22 mouse cellular contexts compared by ENCODE assay signal in the genomic region with DNA sequence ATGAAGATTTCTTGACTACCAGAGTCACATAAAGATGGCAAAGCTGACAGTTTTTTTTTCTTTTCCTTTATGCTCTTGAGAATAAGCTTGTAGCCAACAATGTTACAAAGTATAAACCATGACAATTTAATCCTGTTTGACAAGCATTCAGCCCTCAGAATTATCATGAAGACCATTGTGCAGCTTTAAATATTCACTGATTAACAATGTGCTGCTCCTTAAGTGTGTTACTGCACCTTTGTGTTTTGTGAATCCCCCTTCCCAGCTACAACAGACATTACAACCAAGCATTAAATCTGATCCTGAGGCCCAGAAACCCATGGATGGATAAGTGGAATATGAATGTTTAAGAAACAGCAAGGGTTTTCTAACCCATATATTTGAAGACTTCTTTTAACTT.
A peak's percentile ranks its signal among the peaks of the same experiment; 100 is the strongest.
DNase-seq lines count a peak whose midpoint lies in the region; ATAC-seq and TF ChIP-seq lines count a peak whose summit lies in the region.
"Had no signal": no experiment of that assay in that cellular context is flagged by ENCODE, and none has a peak within 500 bp of the region (broad histone marks: within the 10 kb centered on the region; RNA-seq: fewer than 3 reads in every experiment).

No protein-coding gene starts in this region.

- H3K4me2 ChIP-seq in midbrain, embryonic 11.5 days, result no peak overlapping the region
- H3K4me2 ChIP-seq in midbrain, embryonic 16.5 days (ENCODE audit: low read length), result no peak overlapping the region
- H3K4me2 ChIP-seq in midbrain, embryonic 12.5 days (replicated peaks), result no peak overlapping the region
- H3K4me2 ChIP-seq in midbrain, embryonic 15.5 days, result no peak overlapping the region
- H3K4me2 ChIP-seq in midbrain, embryonic 13.5 days (replicated peaks), result no peak overlapping the region
- H3K4me2 ChIP-seq in midbrain, postnatal 0 days (ENCODE audit: low read depth, low read length, poor library complexity, severe bottlenecking), result no peak overlapping the region
- H3K4me2 ChIP-seq in midbrain, embryonic 14.5 days (ENCODE audit: low read length), result no peak overlapping the region

- peaks cover 13% of the 10 kb centered on the region for H3K27me3 ChIP-seq in midbrain, embryonic 11.5 days (ENCODE audit: control insufficient read depth, insufficient read depth, low read length)
- no peaks in the 10 kb centered on the region for H3K27me3 ChIP-seq in midbrain, embryonic 16.5 days (ENCODE audit: control insufficient read depth, insufficient read depth, low read depth, low read length)
- peaks cover 45% of the 10 kb centered on the region for H3K27me3 ChIP-seq in midbrain, embryonic 12.5 days
- H3K27me3 ChIP-seq in midbrain, embryonic 15.5 days (replicated peaks), result no peaks in the 10 kb centered on the region
- H3K27me3 ChIP-seq in midbrain, embryonic 13.5 days, result peaks cover 27% of the 10 kb centered on the region
- H3K27me3 ChIP-seq in midbrain, postnatal 0 days (ENCODE audit: insufficient read depth, low read length), result no peaks in the 10 kb centered on the region
- no peaks in the 10 kb centered on the region; the same call in 1 of the 2 replicates for H3K27me3 ChIP-seq in midbrain, embryonic 14.5 days (ENCODE audit: control insufficient read depth, insufficient read depth, low read length)
- H3K27me3 ChIP-seq in midbrain, embryonic 10.5 days (ENCODE audit: low read depth, poor library complexity, severe bottlenecking), result peaks cover 43% of the 10 kb centered on the region
- H3K27me3 ChIP-seq: CH12.LX, Patski had no signal

- peak; percentile 69 for ATAC-seq in midbrain, embryonic 11.5 days (ENCODE audit: low FRiP score)
- no peak for ATAC-seq in midbrain, embryonic 16.5 days
- peak; percentile 61; the same call in 1 of the 2 replicates for ATAC-seq in midbrain, embryonic 12.5 days (ENCODE audit: low FRiP score, low read depth)
- ATAC-seq in midbrain, embryonic 15.5 days (replicated peaks), result no peak
- ATAC-seq in midbrain, embryonic 13.5 days, result peak; percentile 43; the same call in 1 of the 2 replicates
- no peak for ATAC-seq in midbrain, postnatal 0 days (ENCODE audit: low FRiP score)
- ATAC-seq in midbrain, embryonic 14.5 days (ENCODE audit: low FRiP score, low TSS enrichment), result no peak; the same call in 1 of the 2 replicates
- ATAC-seq: activated CD4-positive, CD25-positive, alpha-beta regulatory T cell, adult 4 months; CD4-positive, CD25-positive, alpha-beta regulatory T cell, adult 4 months; Patski had no signal

- H3K27ac ChIP-seq in midbrain, embryonic 11.5 days (ENCODE audit: low read depth, low read length), result no peak overlapping the region
- no peak overlapping the region for H3K27ac ChIP-seq in midbrain, embryonic 16.5 days (ENCODE audit: low read length)
- H3K27ac ChIP-seq in midbrain, embryonic 12.5 days (replicated peaks), result no peak overlapping the region
- no peak overlapping the region for H3K27ac ChIP-seq in midbrain, embryonic 15.5 days
- H3K27ac ChIP-seq in midbrain, embryonic 13.5 days, result no peak overlapping the region
- H3K27ac ChIP-seq in midbrain, postnatal 0 days (ENCODE audit: low read depth, low read length), result no peak overlapping the region
- no peak overlapping the region for H3K27ac ChIP-seq in midbrain, embryonic 14.5 days (replicated peaks; ENCODE audit: low read depth, low read length)
- H3K27ac ChIP-seq in midbrain, embryonic 10.5 days (replicated peaks), result no peak overlapping the region

- H3K9ac ChIP-seq in midbrain, embryonic 11.5 days (ENCODE audit: low read length), result no peak overlapping the region
- no peak overlapping the region for H3K9ac ChIP-seq in midbrain, embryonic 16.5 days (ENCODE audit: low read depth, low read length)
- H3K9ac ChIP-seq in midbrain, embryonic 12.5 days (replicated peaks), result no peak overlapping the region
- no peak overlapping the region for H3K9ac ChIP-seq in midbrain, embryonic 15.5 days
- H3K9ac ChIP-seq in midbrain, embryonic 13.5 days (replicated peaks), result no peak overlapping the region
- no peak overlapping the region for H3K9ac ChIP-seq in midbrain, postnatal 0 days (replicated peaks; ENCODE audit: low read length, poor library complexity, severe bottlenecking)
- no peak overlapping the region for H3K9ac ChIP-seq in midbrain, embryonic 14.5 days (replicated peaks; ENCODE audit: low read length)

- DNase-seq in midbrain, embryonic 11.5 days (ENCODE audit: low spot score, missing footprints), result peak; percentile 85
- no peak for DNase-seq in midbrain, postnatal 0 days (ENCODE audit: low spot score)
- peak; percentile 41 for DNase-seq in midbrain, embryonic 14.5 days
- no peak for DNase-seq in midbrain, embryonic 10.5 days (ENCODE audit: low spot score)
- DNase-seq: adrenal gland, adult 2 months; adrenal gland, adult 8-10 months; adrenal gland, postnatal 10 days; adrenal gland, postnatal 14 days; adrenal gland, postnatal 25 days; adrenal gland, postnatal 36 days; B cell, adult 2 months; cerebellum, adult 11 months; cerebellum, adult 11-12 months had no signal

- TF ChIP-seq CTCF in midbrain, postnatal 0 days (IDR thresholded peaks at IDR 0.05), result no peak

- no peaks in the 10 kb centered on the region; the same call in 1 of the 2 replicates for H3K4me1 ChIP-seq in midbrain, embryonic 11.5 days (ENCODE audit: control insufficient read depth, insufficient read depth, low read length)
- H3K4me1 ChIP-seq in midbrain, embryonic 16.5 days (ENCODE audit: control insufficient read depth, insufficient read depth, low read length), result no peaks in the 10 kb centered on the region
- no peaks in the 10 kb centered on the region for H3K4me1 ChIP-seq in midbrain, embryonic 12.5 days
- H3K4me1 ChIP-seq in midbrain, embryonic 15.5 days, result no peaks in the 10 kb centered on the region
- H3K4me1 ChIP-seq in midbrain, embryonic 13.5 days (replicated peaks), result peaks cover 3% of the 10 kb centered on the region; the same call in 1 of the 2 replicates
- no peaks in the 10 kb centered on the region for H3K4me1 ChIP-seq in midbrain, postnatal 0 days (ENCODE audit: insufficient read depth, low read length)
- H3K4me1 ChIP-seq in midbrain, embryonic 14.5 days (ENCODE audit: control insufficient read depth, insufficient read depth, low read length), result no peaks in the 10 kb centered on the region
- H3K4me1 ChIP-seq in midbrain, embryonic 10.5 days, result peaks cover 6% of the 10 kb centered on the region; the same call in 1 of the 2 replicates

- H3K4me3 ChIP-seq in midbrain, embryonic 11.5 days (ENCODE audit: low read depth, low read length), result no peak overlapping the region
- no peak overlapping the region for H3K4me3 ChIP-seq in midbrain, embryonic 16.5 days (ENCODE audit: low read depth, low read length)
- H3K4me3 ChIP-seq in midbrain, embryonic 12.5 days, result no peak overlapping the region
- H3K4me3 ChIP-seq in midbrain, embryonic 15.5 days, result no peak overlapping the region
- no peak overlapping the region for H3K4me3 ChIP-seq in midbrain, embryonic 13.5 days (replicated peaks)
- no peak overlapping the region for H3K4me3 ChIP-seq in midbrain, postnatal 0 days (ENCODE audit: low read depth, low read length)
- H3K4me3 ChIP-seq in midbrain, embryonic 14.5 days (replicated peaks; ENCODE audit: low read depth, low read length), result no peak overlapping the region
- no peak overlapping the region for H3K4me3 ChIP-seq in midbrain, embryonic 10.5 days

- no peaks in the 10 kb centered on the region for H3K36me3 ChIP-seq in midbrain, embryonic 11.5 days (ENCODE audit: control insufficient read depth, insufficient read depth, low read length)
- no peaks in the 10 kb centered on the region for H3K36me3 ChIP-seq in midbrain, embryonic 16.5 days (ENCODE audit: control insufficient read depth, insufficient read depth, low read length)
- H3K36me3 ChIP-seq in midbrain, embryonic 12.5 days, result no peaks in the 10 kb centered on the region
- H3K36me3 ChIP-seq in midbrain, embryonic 15.5 days (replicated peaks), result no peaks in the 10 kb centered on the region
- H3K36me3 ChIP-seq in midbrain, embryonic 13.5 days, result no peaks in the 10 kb centered on the region
- no peaks in the 10 kb centered on the region for H3K36me3 ChIP-seq in midbrain, postnatal 0 days (ENCODE audit: insufficient read depth, low read length)
- H3K36me3 ChIP-seq in midbrain, embryonic 14.5 days (ENCODE audit: control insufficient read depth, insufficient read depth, low read length), result no peaks in the 10 kb centered on the region
- H3K36me3 ChIP-seq in midbrain, embryonic 10.5 days, result no peaks in the 10 kb centered on the region
- H3K36me3 ChIP-seq: G1E had no signal

- no peaks in the 10 kb centered on the region; the same call in 1 of the 2 replicates for H3K9me3 ChIP-seq in midbrain, embryonic 11.5 days (ENCODE audit: control insufficient read depth, low read length)
- H3K9me3 ChIP-seq in midbrain, embryonic 16.5 days (replicated peaks; ENCODE audit: control insufficient read depth, low read length, poor library complexity, severe bottlenecking), result no peaks in the 10 kb centered on the region; the same call in 1 of the 2 replicates
- H3K9me3 ChIP-seq in midbrain, embryonic 12.5 days, result peaks cover 15% of the 10 kb centered on the region
- no peaks in the 10 kb centered on the region; the same call in 1 of the 2 replicates for H3K9me3 ChIP-seq in midbrain, embryonic 15.5 days
- H3K9me3 ChIP-seq in midbrain, embryonic 13.5 days, result peaks cover 12% of the 10 kb centered on the region
- no peaks in the 10 kb centered on the region for H3K9me3 ChIP-seq in midbrain, postnatal 0 days (ENCODE audit: low read length)
- peaks cover 5% of the 10 kb centered on the region; the same call in 1 of the 2 replicates for H3K9me3 ChIP-seq in midbrain, embryonic 14.5 days (ENCODE audit: control insufficient read depth, low read length)
- H3K9me3 ChIP-seq in midbrain, embryonic 10.5 days (replicated peaks), result peaks cover 17% of the 10 kb centered on the region; the same call in 1 of the 2 replicates

Comparison
In these comparisons a context has a peak if more than half of its experiments do, and no peak if none do; other contexts are left out.
1. ATAC-seq: peak in midbrain, embryonic 11.5 days (single experiment), midbrain, embryonic 12.5 days (single experiment) and midbrain, embryonic 13.5 days (single experiment); none in midbrain, embryonic 16.5 days (single experiment), midbrain, embryonic 15.5 days (single experiment), midbrain, postnatal 0 days (single experiment) and midbrain, embryonic 14.5 days (single experiment).
2. DNase-seq: peak in midbrain, embryonic 11.5 days (single experiment) and midbrain, embryonic 14.5 days (single experiment); none in midbrain, postnatal 0 days (single experiment) and midbrain, embryonic 10.5 days (single experiment).